Mouse (Mus musculus) bone marrow macrophage, adult 2 months (primary cell): ENCODE measurements at regions not wholly inside any gene's neighbourhood (a gene's known extent, or its start where the extent isn't known, plus 50 kb on each side); places are given as distances from the start of the nearest gene placed in this dataset.

Experiments
- CTCF ChIP-seq: IDR thresholded peaks from 2 replicates; pipeline ENCODE4 v1.5.1; 2012; ENCODE audit warnings: low read depth, mild to moderate bottlenecking, low read length, moderate library complexity
- POLR2A ChIP-seq: IDR thresholded peaks from 2 replicates; pipeline ENCODE4 v1.6.1; 2012; ENCODE audit warnings: mild to moderate bottlenecking, low read depth, low read length, borderline replicate concordance

DNA sequence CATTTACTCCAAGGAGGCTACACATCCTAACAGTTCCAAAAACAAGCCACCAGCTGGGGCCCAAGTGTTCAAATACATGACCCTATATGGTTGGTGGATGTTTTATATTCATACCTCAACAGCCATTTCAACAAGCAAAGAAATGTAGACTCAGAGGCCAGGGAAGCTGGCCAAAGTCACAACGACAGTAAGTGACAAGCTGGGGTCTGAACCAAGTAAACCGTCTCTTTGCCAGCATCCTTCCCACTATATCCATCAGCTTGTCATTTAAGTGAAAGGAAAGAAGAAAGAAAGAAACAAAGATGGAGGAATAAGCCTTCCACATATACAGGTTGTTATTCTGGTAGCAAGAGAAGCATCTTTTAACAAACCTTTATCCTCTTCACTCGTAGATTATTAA lies 371.7 kb upstream of the Dynlrb2 start:
- TF ChIP-seq CTCF (no peak), POLR2A (no peak)
